Mouse (Mus musculus): ENCODE data around the gene Ttc3. TPM values are rescaled to one million over a fixed set of nuclear protein-coding genes. Genes with fewer than 3 reads are reported as not detected.

Gene Ttc3
- polyA plus RNA-seq, 1 experiment from 2014 or later = 920 TPM

GRCm38 (mm10) chr16:94401636-94402035 lies 31.2 kb downstream of the Ttc3 start:
- Histone ChIP-seq H3K27ac (ENCODE audit: low read depth, low read length) (no peak overlapping the region), H3K4me1 (ENCODE audit: control insufficient read depth, insufficient read depth, low read depth, low read length) (no peaks in the 10 kb centered on the region), H3K4me2 (ENCODE audit: low read length) (no peak overlapping the region), H3K9ac (ENCODE audit: low read depth, low read length) (no peak overlapping the region), H3K4me3 (ENCODE audit: low read length) (no peak overlapping the region), H3K27me3 (replicated peaks; ENCODE audit: control insufficient read depth, insufficient read depth, low read length) (no peaks in the 10 kb centered on the region), H3K36me3 (ENCODE audit: control insufficient read depth, insufficient read depth, low read length) (peaks cover 16% of the 10 kb centered on the region), H3K9me3 (ENCODE audit: control insufficient read depth, low read length) (no peaks in the 10 kb centered on the region)
- 53% methylated on average over 2 of the region's 2 CpGs for WGBS
- ATAC-seq = no peak

- H3K9ac ChIP-seq (ENCODE audit: low read depth, low read length) = no peak overlapping the region
- H3K9me3 ChIP-seq (ENCODE audit: control insufficient read depth, low read length) = no peaks in the 10 kb centered on the region
- H3K4me3 ChIP-seq (ENCODE audit: low read length) = no peak overlapping the region
- 91% methylated on average over 4 of the region's 4 CpGs for WGBS
- ATAC-seq = no peak
- no peaks in the 10 kb centered on the region for H3K27me3 ChIP-seq (replicated peaks; ENCODE audit: control insufficient read depth, insufficient read depth, low read length)
- H3K4me1 ChIP-seq (ENCODE audit: control insufficient read depth, insufficient read depth, low read depth, low read length) = no peaks in the 10 kb centered on the region
- H3K36me3 ChIP-seq (ENCODE audit: control insufficient read depth, insufficient read depth, low read length) = peaks cover 14% of the 10 kb centered on the region
- no peak overlapping the region for H3K27ac ChIP-seq (ENCODE audit: low read depth, low read length)
- H3K4me2 ChIP-seq (ENCODE audit: low read length) = no peak overlapping the region
These were observed 31.8 kb downstream of the Ttc3 start for GRCm38 (mm10) chr16:94402185-94402584.

GRCm38 (mm10) chr16:94411287-94411686 lies 40.9 kb downstream of the Ttc3 start:
- no peak overlapping the region for H3K27ac ChIP-seq (ENCODE audit: low read depth, low read length)
- H3K9me3 ChIP-seq (ENCODE audit: control insufficient read depth, low read length) = no peaks in the 10 kb centered on the region
- no peak overlapping the region for H3K4me3 ChIP-seq (ENCODE audit: low read length)
- H3K9ac ChIP-seq (ENCODE audit: low read depth, low read length) = no peak overlapping the region
- 76% methylated on average over 3 of the region's 3 CpGs for WGBS
- 0 out of 2 replicates have a peak, but pooled peaks have one; percentile 25 for ATAC-seq
- H3K36me3 ChIP-seq (ENCODE audit: control insufficient read depth, insufficient read depth, low read length) = peaks cover 10% of the 10 kb centered on the region
- H3K27me3 ChIP-seq (replicated peaks; ENCODE audit: control insufficient read depth, insufficient read depth, low read length) = no peaks in the 10 kb centered on the region
- H3K4me1 ChIP-seq (ENCODE audit: control insufficient read depth, insufficient read depth, low read depth, low read length) = no peaks in the 10 kb centered on the region
- no peak overlapping the region for H3K4me2 ChIP-seq (ENCODE audit: low read length)

- ATAC-seq = no peak
- H3K9ac ChIP-seq (ENCODE audit: low read depth, low read length) = no peak overlapping the region
- H3K27ac ChIP-seq (ENCODE audit: low read depth, low read length) = no peak overlapping the region
- peaks cover 14% of the 10 kb centered on the region for H3K36me3 ChIP-seq (ENCODE audit: control insufficient read depth, insufficient read depth, low read length)
- H3K4me1 ChIP-seq (ENCODE audit: control insufficient read depth, insufficient read depth, low read depth, low read length) = no peaks in the 10 kb centered on the region
- WGBS = 98% methylated on average over 2 of the region's 2 CpGs
- no peak overlapping the region for H3K4me3 ChIP-seq (ENCODE audit: low read length)
- no peak overlapping the region for H3K4me2 ChIP-seq (ENCODE audit: low read length)
- H3K9me3 ChIP-seq (ENCODE audit: control insufficient read depth, low read length) = no peaks in the 10 kb centered on the region
- H3K27me3 ChIP-seq (replicated peaks; ENCODE audit: control insufficient read depth, insufficient read depth, low read length) = no peaks in the 10 kb centered on the region
These were observed 41.8 kb downstream of the Ttc3 start for GRCm38 (mm10) chr16:94412198-94412597.

- Histone ChIP-seq H3K9ac (ENCODE audit: low read depth, low read length) (no peak overlapping the region), H3K36me3 (ENCODE audit: control insufficient read depth, insufficient read depth, low read length) (peaks cover 17% of the 10 kb centered on the region), H3K4me2 (ENCODE audit: low read length) (no peak overlapping the region), H3K9me3 (ENCODE audit: control insufficient read depth, low read length) (no peaks in the 10 kb centered on the region), H3K4me3 (ENCODE audit: low read length) (no peak overlapping the region), H3K4me1 (ENCODE audit: control insufficient read depth, insufficient read depth, low read depth, low read length) (no peaks in the 10 kb centered on the region), H3K27me3 (replicated peaks; ENCODE audit: control insufficient read depth, insufficient read depth, low read length) (no peaks in the 10 kb centered on the region), H3K27ac (ENCODE audit: low read depth, low read length) (no peak overlapping the region)
- WGBS = 84% methylated on average over 4 of the region's 4 CpGs
- peak; percentile 64 for ATAC-seq
These were observed 42.3 kb downstream of the Ttc3 start for GRCm38 (mm10) chr16:94412760-94413159.

- no peak for ATAC-seq
These were observed 43.7 kb downstream of the Ttc3 start for GRCm38 (mm10) chr16:94414151-94414550.

DNA sequence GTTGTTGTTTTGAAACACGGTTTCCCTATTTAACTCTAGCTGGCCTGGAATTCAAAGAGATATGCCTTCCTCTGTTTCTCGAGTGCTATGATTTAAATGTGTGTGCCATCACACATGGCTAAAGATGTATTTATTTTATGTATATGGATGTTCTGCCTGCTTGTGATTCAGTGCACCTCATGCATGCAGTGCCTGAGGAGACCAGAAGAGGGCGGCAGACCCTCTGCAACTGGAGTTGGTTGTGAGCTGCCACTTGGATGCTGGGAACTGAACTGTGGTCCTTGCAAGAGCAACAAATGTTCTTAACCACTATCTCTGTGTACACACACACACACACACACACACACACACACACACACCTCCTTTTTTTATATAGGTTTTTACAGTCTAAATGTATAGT lies 50.1 kb downstream of the Ttc3 start:
- Histone ChIP-seq H3K36me3 (ENCODE audit: control insufficient read depth, insufficient read depth, low read length) (peaks cover 59% of the 10 kb centered on the region), H3K4me1 (ENCODE audit: control insufficient read depth, insufficient read depth, low read depth, low read length) (no peaks in the 10 kb centered on the region), H3K4me3 (ENCODE audit: low read length) (no peak overlapping the region), H3K9ac (ENCODE audit: low read depth, low read length) (no peak overlapping the region), H3K9me3 (ENCODE audit: control insufficient read depth, low read length) (no peaks in the 10 kb centered on the region), H3K4me2 (ENCODE audit: low read length) (no peak overlapping the region), H3K27me3 (replicated peaks; ENCODE audit: control insufficient read depth, insufficient read depth, low read length) (no peaks in the 10 kb centered on the region), H3K27ac (ENCODE audit: low read depth, low read length) (no peak overlapping the region)
- ATAC-seq = no peak
- WGBS = 98% methylated on average over 3 of the region's 3 CpGs

More at GRCm38 (mm10) chr16:94414151-94414550, 43.7 kb downstream of the Ttc3 start:
- H3K4me2 ChIP-seq (ENCODE audit: low read length) = no peak overlapping the region
- H3K36me3 ChIP-seq (ENCODE audit: control insufficient read depth, insufficient read depth, low read length) = peaks cover 25% of the 10 kb centered on the region
- H3K27ac ChIP-seq (ENCODE audit: low read depth, low read length) = no peak overlapping the region
- H3K27me3 ChIP-seq (replicated peaks; ENCODE audit: control insufficient read depth, insufficient read depth, low read length) = no peaks in the 10 kb centered on the region
- H3K4me3 ChIP-seq (ENCODE audit: low read length) = no peak overlapping the region
- 92% methylated on average over 6 of the region's 6 CpGs for WGBS
- no peaks in the 10 kb centered on the region for H3K4me1 ChIP-seq (ENCODE audit: control insufficient read depth, insufficient read depth, low read depth, low read length)
- no peak overlapping the region for H3K9ac ChIP-seq (ENCODE audit: low read depth, low read length)
- H3K9me3 ChIP-seq (ENCODE audit: control insufficient read depth, low read length) = no peaks in the 10 kb centered on the region

- H3K4me2 ChIP-seq (ENCODE audit: low read length) = no peak overlapping the region
- H3K36me3 ChIP-seq (ENCODE audit: control insufficient read depth, insufficient read depth, low read length) = peaks cover 59% of the 10 kb centered on the region
- no peaks in the 10 kb centered on the region for H3K27me3 ChIP-seq (replicated peaks; ENCODE audit: control insufficient read depth, insufficient read depth, low read length)
- H3K9ac ChIP-seq (ENCODE audit: low read depth, low read length) = no peak overlapping the region
- 91% methylated on average over 4 of the region's 4 CpGs for WGBS
- H3K4me3 ChIP-seq (ENCODE audit: low read length) = no peak overlapping the region
- no peaks in the 10 kb centered on the region for H3K9me3 ChIP-seq (ENCODE audit: control insufficient read depth, low read length)
- H3K4me1 ChIP-seq (ENCODE audit: control insufficient read depth, insufficient read depth, low read depth, low read length) = no peaks in the 10 kb centered on the region
- no peak for ATAC-seq
- no peak overlapping the region for H3K27ac ChIP-seq (ENCODE audit: low read depth, low read length)
These were observed 58.5 kb downstream of the Ttc3 start for GRCm38 (mm10) chr16:94428948-94429347.

GRCm38 (mm10) chr16:94435495-94436234 lies 65.2 kb downstream of the Ttc3 start:
- no peak for ATAC-seq
- Histone ChIP-seq H3K4me1 (ENCODE audit: control insufficient read depth, insufficient read depth, low read depth, low read length) (no peaks in the 10 kb centered on the region), H3K9ac (ENCODE audit: low read depth, low read length) (no peak overlapping the region), H3K36me3 (ENCODE audit: control insufficient read depth, insufficient read depth, low read length) (peaks cover 65% of the 10 kb centered on the region), H3K4me3 (ENCODE audit: low read length) (no peak overlapping the region), H3K9me3 (ENCODE audit: control insufficient read depth, low read length) (no peaks in the 10 kb centered on the region), H3K27me3 (replicated peaks; ENCODE audit: control insufficient read depth, insufficient read depth, low read length) (no peaks in the 10 kb centered on the region), H3K27ac (ENCODE audit: low read depth, low read length) (no peak overlapping the region), H3K4me2 (ENCODE audit: low read length) (no peak overlapping the region)
- 92% methylated on average over 8 of the region's 8 CpGs for WGBS
